Mouse (Mus musculus) mouse embryonic stem cell (cell line): Measurements from ENCODE around the gene Hps4.
"Not testable (repeated sequence)": the region's sequence is repeated elsewhere in the genome, so short reads cannot be mapped to it uniquely, and the experiment has no call there.

Experiments used
- in situ Hi-C, 2 experiments: fragments of 300-500 bp; cut with MboI; formaldehyde crosslinking; loops; 1 replicate in 1 of 2; 3 replicates in 1 of 2; pipeline ENCODE4 v1.14.3; 2019 to 2020; ENCODE audit warnings: low sequenced_read_pairs in 2 of 2, low pct_unique_long_range_greater_than_20kb in 1 of 2, mixed read lengths in 1 of 2; ENCODE audit not compliant: unreplicated experiment in 1 of 2

Gene Hps4

GRCm38 (mm10) chr5:112384805-112385472, 42.1 kb downstream of the Hps4 start:
- in situ Hi-C loops = no loop called here

GRCm38 (mm10) chr5:112385973-112386372, 43.1 kb downstream of the Hps4 start:
- in situ Hi-C loops = no loop called here

DNA sequence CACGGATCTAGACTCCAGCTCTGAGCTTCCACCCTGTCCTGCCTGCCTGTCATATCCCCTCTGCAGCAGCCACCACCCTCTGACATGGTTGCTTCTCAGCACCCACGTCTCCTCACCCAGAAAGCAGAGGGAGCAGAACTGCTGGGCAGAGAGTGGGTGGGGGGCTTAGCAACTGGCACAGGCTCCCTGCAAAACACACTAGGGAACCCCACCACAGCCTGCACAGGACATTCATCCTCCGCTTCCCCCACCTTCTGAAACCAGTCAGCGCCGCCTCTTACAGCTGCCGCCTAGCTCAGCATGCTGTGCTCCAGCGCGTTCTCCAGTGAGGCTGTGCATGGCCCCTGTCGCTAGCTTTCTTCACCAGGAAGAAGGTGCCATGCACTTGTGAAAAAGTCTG, 46.5 kb downstream of the Hps4 start:
- in situ Hi-C loops = no loop called here

GRCm38 (mm10) chr5:112391002-112391401, 48.1 kb downstream of the Hps4 start:
- in situ Hi-C loops = no loop called here

DNA sequence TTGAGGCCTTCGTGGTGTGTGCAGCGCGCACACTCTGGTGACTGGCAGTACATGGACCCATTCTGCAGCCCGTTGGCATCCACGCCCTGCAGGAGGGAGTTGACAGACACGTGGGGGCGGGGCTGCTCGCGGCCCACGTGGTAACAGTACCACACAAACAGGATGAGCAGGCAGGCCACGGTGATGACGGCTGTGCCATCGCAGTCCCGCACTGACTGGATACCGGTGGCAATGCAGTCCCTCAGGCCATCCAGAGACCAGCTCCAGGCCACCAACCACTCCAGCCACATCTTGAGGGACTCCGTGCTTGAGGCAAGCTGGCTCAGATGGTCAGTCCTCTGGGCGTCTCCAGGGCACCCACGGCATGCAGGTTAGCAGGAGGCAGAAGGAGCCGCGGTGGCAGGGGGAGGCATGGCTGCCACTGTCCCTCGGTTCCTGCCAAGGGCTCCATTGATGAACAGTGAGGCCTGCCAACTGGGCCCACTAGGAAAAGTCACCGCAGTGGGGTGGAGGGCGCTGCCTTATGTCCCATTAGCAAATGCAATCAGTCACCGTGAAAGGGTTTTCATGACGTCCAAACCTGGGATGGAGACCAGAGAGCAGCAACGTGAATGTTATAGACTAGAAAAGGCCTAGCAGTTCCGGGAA, 48.9 kb downstream of the Hps4 start:
- in situ Hi-C loops = no loop called here

GRCm38 (mm10) chr5:112393741-112394414, 51.0 kb downstream of the Hps4 start:
- in situ Hi-C loops = no loop called here

DNA sequence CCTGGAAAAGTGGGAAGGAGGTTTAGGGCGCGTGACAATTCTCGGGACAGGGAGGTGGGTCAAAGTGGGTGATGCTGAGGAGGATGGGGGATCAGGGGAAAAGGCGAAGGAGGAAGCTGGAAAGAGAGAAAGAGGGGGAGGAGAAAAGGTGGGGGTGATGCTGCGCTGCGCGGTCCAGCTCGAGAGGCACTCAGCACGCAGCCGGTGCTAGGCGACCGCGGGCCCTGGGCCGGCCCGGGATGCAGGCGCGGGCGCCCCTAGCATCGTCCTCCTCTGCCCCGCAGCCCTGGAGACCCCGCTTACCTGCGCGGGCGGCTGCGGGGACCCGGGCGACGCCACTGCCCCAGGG, 51.5 kb downstream of the Hps4 start:
- in situ Hi-C loops = no loop called here

GRCm38 (mm10) chr5:112394779-112395443, 52.0 kb downstream of the Hps4 start, which contains the start of gene Asphd2:
Gene Asphd2, minus strand, starts transcription at chr5:112394866.
- in situ Hi-C loops = no loop called here

DNA sequence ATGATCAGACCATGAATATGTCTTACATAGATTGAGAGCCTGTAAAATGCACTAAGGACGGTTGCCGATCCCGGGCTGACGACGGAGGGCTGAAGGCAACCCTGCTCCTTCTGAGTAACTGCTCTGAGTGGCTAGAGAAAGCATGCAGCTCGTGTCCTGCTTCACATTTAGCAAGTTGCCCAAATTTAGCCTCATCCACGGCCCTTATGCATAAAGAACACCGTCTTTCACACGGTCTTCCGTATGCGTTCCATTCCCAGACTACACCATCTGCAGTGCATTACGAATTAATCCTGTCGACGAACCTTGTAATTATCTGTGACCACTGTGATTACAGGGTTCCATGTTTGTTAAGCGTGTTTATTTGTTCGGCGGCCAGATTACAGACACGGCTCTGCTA, 53.2 kb downstream of the Hps4 start:
- in situ Hi-C loops = no loop called here

DNA sequence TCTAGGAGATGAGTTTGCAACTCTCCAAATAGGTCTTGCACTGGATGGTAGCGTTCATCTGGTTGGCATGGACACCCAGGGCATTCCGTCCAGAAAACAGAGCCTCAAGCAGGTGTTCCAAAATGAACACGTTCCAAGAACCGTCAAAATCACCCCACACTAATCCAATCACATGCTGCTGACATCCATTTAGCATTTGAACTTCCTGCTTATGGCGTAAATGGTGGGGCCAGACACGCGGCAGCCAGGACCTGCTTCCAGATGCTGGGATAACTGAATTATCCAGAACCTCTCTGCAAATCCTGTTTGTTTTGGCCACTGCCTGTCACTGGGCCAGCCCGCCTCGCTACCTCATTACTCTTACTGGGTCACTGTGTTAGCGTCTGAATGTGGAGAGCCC, 56.4 kb downstream of the Hps4 start:
- in situ Hi-C loops = no loop called here

DNA sequence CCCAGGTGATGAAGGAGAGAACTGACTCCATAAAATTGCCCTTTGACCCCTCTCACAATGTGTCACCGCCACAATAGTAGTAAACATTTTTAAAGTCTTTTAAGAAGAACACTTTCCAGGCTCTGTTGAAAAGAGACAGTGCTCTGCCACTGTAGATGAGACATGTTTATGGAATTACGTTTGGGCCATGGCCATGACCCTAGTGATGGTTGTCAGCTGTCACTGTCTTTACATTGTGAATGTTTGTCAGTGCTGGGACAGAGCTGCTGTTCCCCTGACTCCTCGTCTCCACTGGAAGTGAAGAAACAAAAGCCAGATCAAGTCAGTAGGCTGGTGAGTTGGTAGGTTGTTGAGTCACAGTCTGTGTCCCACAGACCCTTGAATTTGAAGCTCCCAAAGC, 59.6 kb downstream of the Hps4 start:
- in situ Hi-C loops = no loop called here

GRCm38 (mm10) chr5:112406017-112406416, 63.1 kb downstream of the Hps4 start:
- in situ Hi-C loops = no loop called here

DNA sequence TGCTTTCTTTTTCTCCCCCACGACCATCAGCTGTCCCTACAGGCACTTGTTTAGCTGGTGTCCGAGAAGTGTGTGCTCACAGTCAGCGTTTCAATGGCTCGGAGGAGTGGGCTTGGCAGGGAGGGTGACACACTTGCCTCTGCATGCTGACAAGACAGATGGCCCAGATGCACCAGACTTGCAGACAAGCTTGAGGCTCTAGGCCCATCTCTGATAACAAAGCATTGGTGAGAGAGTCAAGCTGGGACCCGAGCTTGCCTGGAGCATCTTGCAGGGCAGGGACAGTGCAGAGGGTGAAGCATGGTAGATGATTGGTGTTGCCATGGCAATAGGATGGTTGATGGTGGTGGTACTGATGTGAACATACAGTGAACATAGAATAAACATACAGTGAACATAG, 66.4 kb downstream of the Hps4 start:
- in situ Hi-C loops = no loop called here

DNA sequence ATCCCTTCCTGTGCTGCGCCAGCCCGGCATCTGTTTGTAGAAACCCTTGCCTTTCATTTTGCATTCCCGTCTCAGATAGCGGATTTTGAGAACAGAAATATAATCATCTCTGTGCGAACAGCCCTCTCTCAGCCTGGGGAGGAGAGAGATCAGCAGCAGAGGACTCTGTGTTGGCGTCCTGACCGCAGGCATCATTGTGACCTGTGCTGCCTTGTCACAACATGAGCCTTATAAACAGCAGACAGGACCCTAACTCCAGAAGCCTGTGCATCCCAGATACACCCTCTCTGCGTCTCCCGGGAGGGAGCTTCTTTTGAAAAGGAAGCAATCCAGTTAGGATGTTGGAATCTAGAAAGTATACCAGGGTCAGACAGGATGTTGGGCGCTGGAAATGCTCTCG, 68.2 kb downstream of the Hps4 start:
- in situ Hi-C loops = no loop called here

- in situ Hi-C loops = no loop called here
Observed at GRCm38 (mm10) chr5:112411514-112412335, 68.8 kb downstream of the Hps4 start.

DNA sequence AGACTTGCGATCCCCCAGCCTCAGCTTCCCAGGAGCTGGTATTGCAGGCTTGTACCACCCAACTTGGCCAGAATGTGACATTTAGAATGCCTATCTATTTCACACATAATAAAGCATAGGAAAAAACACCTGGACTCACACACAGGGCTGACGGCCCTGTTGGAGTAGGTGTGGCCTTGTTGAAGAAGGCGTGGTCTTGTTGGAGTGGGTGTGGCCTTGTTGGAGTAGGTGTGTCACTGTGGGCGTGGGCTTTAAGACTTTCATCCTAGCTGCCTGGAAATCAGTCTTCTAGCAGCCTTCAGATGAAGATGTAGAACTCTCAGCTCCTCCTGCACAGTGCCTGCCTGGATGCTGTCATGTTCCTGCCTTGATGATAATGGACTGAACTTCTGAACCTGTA, 69.9 kb downstream of the Hps4 start:
- in situ Hi-C loops = not testable (repeated sequence)

GRCm38 (mm10) chr5:112416673-112417072, 73.8 kb downstream of the Hps4 start:
- in situ Hi-C loops = no loop called here

DNA sequence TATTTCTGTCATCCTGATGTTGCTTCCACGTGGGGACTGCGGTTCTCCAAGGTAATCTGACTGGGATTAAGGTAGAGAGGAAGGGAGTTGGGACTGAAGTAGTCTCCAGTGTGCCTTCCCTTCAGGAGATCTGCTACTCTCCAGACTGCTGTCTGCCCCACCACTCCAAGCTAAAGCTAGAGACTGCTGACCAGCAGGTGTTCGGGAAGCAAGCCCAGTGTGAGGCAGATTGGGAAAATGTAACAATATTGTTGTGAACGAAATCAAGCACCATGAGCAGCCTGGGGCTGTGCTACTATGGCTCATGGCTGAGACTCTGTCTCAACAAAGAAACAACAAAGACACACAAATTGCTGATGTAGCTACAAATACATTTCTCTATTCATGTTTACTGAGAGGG, 75.1 kb downstream of the Hps4 start:
- in situ Hi-C loops = no loop called here

- in situ Hi-C loops = no loop called here
Observed at GRCm38 (mm10) chr5:112419535-112419934, 76.7 kb downstream of the Hps4 start.
